Mouse (Mus musculus) megakaryocyte-erythroid progenitor cell, adult 5-6 weeks (primary cell): ENCODE measurements around the gene Snx1. TPM values are rescaled to one million over a fixed set of nuclear protein-coding genes. Genes with fewer than 3 reads are reported as not detected.

Experiments used
- ATAC-seq: replicated peaks from 2 replicates; pipeline ENCODE4 v1.8.0; 2016; ENCODE audit warnings: mild to moderate bottlenecking, inconsistent platforms; ENCODE audit not compliant: severe bottlenecking, poor library complexity, low FRiP score, low TSS enrichment
- total RNA-seq, 2 experiments: library from RNA; stranded (forward) in 1 of 2; stranded (reverse) in 1 of 2; fragments of 200-1000, 215-1000 nt in 1 of 2; fragments of >200 nt in 1 of 2; fragmentation: Nextera tagmentation in 1 of 2; gene quantifications; 2 replicates each; pipeline ENCODE4 v1.2.3; 2014 to 2017

Gene Snx1
- total RNA-seq, 2 experiments from 2014 or later, result 107 to 114 TPM

DNA sequence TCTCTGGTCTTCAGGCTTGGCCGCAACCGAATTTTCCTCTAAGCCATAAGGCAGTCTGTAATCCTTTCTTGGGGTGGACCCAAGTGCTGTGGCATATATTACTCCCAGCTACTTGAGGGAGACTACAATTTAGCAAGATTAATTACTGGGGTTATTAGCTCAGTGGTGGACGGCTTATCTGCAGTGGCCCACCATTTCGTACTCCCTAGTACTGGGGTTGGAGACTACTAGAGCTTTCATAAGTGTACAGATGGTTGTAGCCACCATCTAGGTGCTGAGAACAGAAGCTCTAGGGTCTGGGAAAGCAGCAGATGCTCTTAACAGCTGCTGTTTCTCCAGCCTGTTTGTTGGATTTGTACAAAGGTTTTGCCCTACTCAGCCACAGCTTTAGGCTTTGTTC lies 65.4 kb downstream of the Snx1 start:
- ATAC-seq, result no peak

DNA sequence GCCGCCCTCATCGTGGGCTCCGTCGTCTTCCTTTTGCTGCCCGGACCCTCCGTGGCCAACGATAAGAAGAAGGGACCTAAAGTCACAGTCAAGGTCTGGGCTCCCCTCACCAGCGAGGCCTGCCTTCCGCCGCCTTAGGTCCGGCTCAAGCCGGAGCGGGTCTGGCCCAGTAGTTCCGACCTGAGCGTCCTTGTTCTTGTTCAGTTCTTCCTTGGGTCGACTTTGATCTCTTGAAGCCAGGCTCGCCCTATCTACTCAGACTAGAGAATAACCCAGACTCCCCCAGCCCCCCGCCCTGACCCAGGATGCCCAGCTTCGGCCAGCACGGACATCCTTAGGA lies 66.1 kb downstream of the Snx1 start:
- ATAC-seq, result no peak; the same call in 1 of the 2 replicates

DNA sequence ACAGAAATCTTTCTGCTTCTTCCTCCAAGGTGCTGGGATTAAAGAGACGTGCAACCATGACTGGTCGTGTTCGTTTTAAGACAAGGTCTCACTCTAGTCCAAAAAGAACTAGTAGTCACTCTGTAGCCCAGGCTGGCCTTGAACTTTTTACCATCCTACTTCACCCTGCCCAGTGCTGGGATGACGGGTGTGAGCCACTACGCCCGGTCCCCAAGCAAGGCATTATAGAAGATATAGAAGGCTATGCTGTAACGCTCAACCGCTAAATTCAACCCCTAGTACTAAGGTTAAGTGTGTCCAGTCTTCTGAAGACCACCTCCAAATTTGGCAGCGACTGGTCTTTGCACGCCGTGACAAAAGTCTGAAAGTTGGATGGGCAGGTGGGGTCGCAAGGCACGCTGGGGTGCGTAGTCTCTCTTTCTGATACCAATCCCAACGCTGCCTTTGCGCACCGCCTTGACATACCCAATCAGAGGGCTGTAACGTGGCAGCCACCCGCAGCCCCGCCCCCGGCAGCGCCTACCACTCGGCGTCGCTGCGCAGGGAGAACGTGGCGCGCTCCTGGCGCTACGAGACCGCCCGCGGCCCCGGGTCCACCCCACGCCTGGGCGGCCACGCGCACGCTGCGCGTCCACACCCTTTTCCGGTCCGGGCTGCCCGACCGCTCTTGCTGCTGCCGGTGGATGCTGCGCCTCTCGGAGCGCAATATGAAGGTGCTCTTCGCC lies 66.6 kb downstream of the Snx1 start, which contains the start of gene Ppib:
Ppib (plus strand) TSS at position 640 of the 725 bp plus-strand sequence.
- ATAC-seq, result peak; percentile 97

DNA sequence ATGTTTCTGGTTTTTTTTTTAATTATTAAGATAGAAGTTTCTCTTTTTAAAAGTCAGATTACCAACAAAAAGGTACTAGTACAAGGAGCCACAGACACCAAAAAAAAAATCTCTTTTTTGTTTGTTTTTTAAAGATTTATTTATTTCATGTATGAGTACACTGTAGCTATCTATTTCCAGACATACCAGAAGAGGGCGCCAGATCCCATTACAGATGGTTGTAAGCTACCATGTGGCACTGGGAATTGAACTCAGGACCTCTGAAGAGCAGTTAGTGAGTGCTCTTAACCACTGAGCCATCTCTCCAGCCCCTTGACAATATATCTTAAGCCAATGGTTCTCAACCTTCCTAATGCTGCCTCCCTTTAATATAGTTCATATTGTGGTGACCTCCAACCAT lies 72.8 kb downstream of the Snx1 start:
- ATAC-seq, result no peak

DNA sequence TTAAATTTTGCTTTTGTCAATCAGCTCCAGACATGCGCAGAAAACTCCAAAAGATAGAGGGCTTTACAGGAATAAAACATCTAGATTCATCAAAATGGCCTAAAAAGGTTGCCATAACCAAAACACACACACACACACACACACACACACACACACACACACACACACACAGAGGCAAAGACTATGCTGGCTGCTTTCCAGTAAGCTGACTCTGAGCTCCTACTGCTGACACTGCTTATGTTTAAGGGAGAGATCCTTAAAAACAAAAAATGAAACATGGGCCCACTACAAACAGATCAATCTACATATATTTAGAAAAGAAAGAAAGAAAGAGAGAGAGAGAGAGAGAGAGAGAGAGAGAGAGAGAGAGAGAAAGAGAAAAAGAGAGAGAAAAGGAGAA lies 73.7 kb downstream of the Snx1 start:
- ATAC-seq, result no peak

DNA sequence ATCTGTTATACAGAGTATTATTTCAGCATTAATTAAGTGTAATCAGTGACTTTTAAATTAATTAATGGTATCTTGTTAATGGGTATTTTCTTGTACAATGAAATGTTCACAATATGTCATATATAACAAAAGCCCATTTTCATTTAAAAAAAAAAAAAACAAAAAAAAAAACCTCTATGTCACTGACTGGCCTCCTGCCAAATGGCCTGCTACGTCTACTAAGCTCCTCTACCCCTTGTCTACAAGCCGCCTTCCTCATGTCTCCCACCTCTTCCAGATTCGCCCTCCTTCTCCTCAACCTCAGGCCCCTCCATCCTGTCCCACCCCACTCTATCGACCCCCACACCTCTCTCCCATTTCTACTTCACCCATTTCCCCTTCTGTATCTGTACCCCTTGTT lies 74.9 kb downstream of the Snx1 start:
- ATAC-seq, result peak; percentile 19; the same call in 1 of the 2 replicates

DNA sequence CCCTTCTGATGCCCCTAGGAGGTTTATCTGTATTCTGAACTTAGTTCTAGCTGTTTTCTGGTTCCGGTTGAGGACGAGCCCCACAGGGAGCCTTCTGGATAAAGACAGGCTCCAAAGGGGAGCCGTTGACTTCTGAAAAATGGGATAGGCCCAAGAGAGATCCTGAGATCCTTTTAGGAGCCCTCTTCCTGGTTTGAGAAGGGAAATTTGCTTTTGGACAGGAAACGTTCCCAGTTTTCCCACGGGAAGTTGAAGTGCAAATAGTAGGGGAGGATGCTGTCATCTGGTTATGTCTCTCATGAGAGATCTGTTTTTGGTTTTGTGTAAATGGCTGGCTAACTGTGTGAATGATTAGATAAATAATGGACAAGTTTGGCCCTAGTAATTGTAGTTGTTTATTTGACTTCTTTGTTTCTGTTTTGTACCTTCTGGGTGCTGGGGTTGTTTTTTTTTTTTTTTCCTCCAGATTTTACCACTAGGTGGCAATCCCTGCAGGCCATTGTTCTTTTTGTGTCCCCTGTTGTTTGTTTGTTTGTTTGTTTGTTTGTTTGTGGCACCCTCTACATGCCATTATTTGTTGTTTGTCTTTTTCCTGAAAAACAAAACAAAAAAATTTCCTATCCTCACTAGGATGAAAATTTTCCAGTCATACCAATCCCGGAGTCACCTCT lies 76.3 kb downstream of the Snx1 start:
- ATAC-seq, result no peak

DNA sequence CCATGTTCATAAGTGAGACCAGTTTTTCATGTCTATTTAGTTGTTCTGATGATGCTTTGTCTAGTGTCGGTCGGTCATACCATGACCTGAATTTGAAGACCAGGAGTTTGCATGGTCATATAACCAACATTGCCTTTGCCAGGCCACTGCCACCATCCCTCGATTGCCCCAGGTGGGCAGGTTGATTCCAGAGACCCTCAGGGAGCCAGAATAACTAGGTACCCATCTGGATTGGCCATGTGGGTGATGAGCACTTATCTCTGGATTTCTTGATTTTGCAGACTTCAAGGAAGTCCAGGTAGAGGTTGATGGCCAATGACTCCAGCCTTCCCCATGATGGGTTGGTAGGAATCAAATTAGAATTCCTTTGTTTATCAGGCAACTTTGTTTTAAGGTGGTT lies 83.1 kb downstream of the Snx1 start:
- ATAC-seq, result no peak

DNA sequence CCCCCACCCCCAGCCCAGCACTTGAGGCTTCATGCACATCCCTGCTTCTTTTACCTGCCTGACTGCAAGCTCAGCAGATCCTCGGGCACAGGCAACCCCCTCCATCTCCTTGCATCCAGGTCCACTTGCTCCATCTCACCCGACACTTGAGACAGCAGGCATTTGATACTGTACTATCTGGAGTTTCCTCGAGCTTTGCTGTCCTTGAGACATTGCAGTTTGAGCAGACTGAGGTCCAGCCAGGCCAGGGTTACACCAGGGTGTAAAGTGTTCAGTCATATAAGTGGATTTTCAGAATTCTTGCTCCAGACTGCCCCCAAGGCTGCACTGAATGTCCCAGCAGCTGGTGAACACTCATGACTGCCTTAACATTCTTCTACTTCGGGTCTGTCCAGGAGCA lies 84.1 kb downstream of the Snx1 start:
- no peak for ATAC-seq

DNA sequence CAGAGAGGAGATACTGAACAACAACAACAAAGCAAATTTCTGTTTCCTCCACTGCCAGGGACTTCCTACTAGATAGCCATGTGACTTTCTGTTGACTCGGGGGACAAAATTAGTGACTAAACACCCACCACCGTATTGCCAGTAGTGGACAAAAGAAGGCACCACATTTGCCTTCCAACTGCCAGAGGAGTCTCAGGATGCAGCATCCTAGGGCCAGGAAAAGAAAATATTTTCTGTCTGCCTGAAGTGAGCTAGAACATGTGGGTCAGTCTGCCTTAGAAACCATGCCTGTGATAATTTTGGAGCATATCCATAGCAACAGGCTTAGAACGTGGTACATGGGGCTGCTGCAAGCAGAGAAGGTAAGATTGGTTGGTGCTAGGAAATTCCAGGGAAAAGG lies 85.6 kb downstream of the Snx1 start:
- no peak for ATAC-seq

DNA sequence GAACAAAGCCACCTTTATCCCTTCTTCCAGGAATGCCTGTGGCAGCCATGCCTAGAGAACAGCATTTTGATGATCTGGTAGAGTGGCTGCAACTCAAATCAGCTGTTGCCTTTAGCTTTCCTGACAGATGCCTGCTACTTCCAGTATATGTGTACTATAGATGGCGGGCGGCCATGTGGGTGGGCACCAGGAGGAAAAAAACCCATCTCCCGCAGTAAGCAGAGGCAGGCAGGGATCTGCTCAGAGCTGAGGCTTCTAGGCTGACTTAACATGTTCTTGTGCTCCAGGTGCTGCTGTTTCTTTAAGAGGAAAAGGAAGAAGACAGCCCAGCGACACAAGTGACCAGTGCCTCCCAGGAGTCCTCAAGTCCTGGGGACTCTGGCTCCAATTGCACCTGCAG lies 87.1 kb downstream of the Snx1 start:
- no peak for ATAC-seq

DNA sequence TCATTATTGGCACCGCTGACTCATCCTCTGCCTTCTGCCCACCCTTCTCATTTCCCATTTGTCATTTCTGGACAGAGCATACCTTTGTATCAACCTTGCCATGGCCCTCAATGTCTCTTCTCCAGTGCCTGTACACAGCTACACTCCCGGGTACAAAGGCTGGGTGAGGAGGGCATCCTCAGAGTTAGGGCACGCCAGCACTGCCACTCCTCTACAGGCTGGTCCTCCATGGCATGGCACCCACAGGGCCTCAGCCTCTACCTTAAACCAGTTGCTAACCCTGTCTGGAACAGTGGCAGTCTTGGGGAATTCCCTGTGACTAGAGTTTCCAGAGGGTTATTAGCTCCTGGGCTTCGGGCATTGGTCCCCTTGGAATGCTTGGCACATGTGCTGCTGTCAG lies 87.8 kb downstream of the Snx1 start:
- ATAC-seq, result no peak

Other genes starting within 250 kb of the Snx1 start
- 39.0 and 59.8 TPM in 2 replicates for gene Pclaf, start 236.3 kb downstream of the Snx1 start, total RNA-seq (2014; fragmentation: Nextera tagmentation)
- gene Pclaf, start 236.3 kb downstream of the Snx1 start, total RNA-seq (2017), result 79.5 and 86.8 TPM in 2 replicates
- gene Trip4, start 217.8 kb downstream of the Snx1 start, total RNA-seq (2014; fragmentation: Nextera tagmentation), result 13.0 and 14.6 TPM in 2 replicates
- gene Trip4, start 217.8 kb downstream of the Snx1 start, total RNA-seq (2017), result 25.9 and 26.6 TPM in 2 replicates
- 25.0 and 29.1 TPM in 2 replicates for gene Csnk1g1, start 217.7 kb downstream of the Snx1 start, total RNA-seq (2014; fragmentation: Nextera tagmentation)
- gene Csnk1g1, start 217.7 kb downstream of the Snx1 start, total RNA-seq (2017), result 21.4 and 22.0 TPM in 2 replicates
- 322 and 412 TPM in 2 replicates for gene Ppib, start 66.4 kb downstream of the Snx1 start, total RNA-seq (2014; fragmentation: Nextera tagmentation)
- 561 and 601 TPM in 2 replicates for gene Ppib, start 66.4 kb downstream of the Snx1 start, total RNA-seq (2017)
- 1.3 and 2.2 TPM in 2 replicates for gene Snx22, start 56.9 kb downstream of the Snx1 start, total RNA-seq (2014; fragmentation: Nextera tagmentation)
- gene Snx22, start 56.9 kb downstream of the Snx1 start, total RNA-seq (2017), result 0.80 and 0.99 TPM in 2 replicates
- gene Ciao2a, start within 50 bp of the Snx1 start, total RNA-seq (2014; fragmentation: Nextera tagmentation), result 167 and 182 TPM in 2 replicates
- 165 and 169 TPM in 2 replicates for gene Ciao2a, start within 50 bp of the Snx1 start, total RNA-seq (2017)
- 9.2 and 11.0 TPM in 2 replicates for gene Dapk2, start 31.6 kb upstream of the Snx1 start, total RNA-seq (2014; fragmentation: Nextera tagmentation)
- 5.2 and 10.3 TPM in 2 replicates for gene Dapk2, start 31.6 kb upstream of the Snx1 start, total RNA-seq (2017)
- 91.0 and 97.4 TPM in 2 replicates for gene Herc1, start 223.9 kb upstream of the Snx1 start, total RNA-seq (2014; fragmentation: Nextera tagmentation)
- gene Herc1, start 223.9 kb upstream of the Snx1 start, total RNA-seq (2017), result 96.9 and 106 TPM in 2 replicates